Mouse (Mus musculus): Measurements from ENCODE around the gene Map3k14. TPM values are rescaled to one million over a fixed set of nuclear protein-coding genes. Genes with fewer than 3 reads are reported as not detected.

Map3k14 gene
- polyA plus RNA-seq, 1 experiment from 2014 or later, result 4.0 TPM

DNA sequence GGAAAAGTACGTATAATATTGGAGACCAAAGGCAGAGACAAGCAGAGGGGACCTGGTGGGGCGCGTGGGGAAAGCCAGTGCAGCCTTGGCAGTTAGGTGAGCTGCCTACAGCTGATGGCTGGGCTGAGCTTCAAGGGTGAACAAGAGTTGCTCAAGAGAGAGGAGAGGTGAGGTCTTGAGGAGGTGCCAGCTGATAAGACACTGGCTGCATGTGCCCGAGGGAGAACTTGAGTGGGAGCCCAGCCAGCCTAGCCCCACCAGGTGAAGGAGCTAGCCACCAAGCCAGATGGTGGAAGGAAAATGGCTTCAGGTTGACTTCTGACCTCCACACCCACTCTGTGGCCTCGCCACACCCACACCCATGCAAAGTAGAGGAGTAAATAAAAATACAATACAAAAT is 14.9 kb downstream of the Map3k14 start:
- 88% methylated on average over 5 of the region's 5 CpGs for WGBS
- H3K4me3 ChIP-seq, result no peak overlapping the region
- H3K27me3 ChIP-seq (ENCODE audit: poor library complexity, severe bottlenecking), result no peaks in the 10 kb centered on the region
- H3K9me3 ChIP-seq, result no peaks in the 10 kb centered on the region
- DNase-seq (ENCODE audit: extremely low spot score, low spot score), result no peak
- no peaks in the 10 kb centered on the region for H3K36me3 ChIP-seq (replicated peaks)
- no peak overlapping the region for H3K27ac ChIP-seq
- peaks cover 27% of the 10 kb centered on the region for H3K4me1 ChIP-seq

DNA sequence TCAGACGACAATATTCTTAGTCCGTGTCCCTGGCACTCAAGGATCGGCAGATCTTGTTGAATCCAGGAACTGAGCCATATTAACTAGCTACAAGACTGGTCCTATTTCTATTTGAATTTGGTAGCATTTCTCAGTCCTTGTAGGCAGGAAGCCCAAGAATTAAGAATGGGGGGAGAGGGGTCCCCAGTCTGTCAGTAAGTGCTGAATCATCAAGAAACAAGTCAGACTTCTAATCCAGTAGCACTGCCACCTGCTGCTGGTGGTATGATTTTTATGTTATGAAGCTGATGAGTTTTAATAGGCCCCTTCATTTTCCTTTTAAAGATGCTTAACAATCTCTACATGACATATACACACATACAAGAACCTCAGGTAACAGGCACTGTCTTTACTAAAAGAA is 16.9 kb downstream of the Map3k14 start:
- Histone ChIP-seq H3K27ac (no peak overlapping the region), H3K4me3 (no peak overlapping the region), H3K9me3 (no peaks in the 10 kb centered on the region), H3K27me3 (ENCODE audit: poor library complexity, severe bottlenecking) (no peaks in the 10 kb centered on the region), H3K4me1 (peaks cover 35% of the 10 kb centered on the region), H3K36me3 (replicated peaks) (no peaks in the 10 kb centered on the region)
- WGBS, result 95% methylated on average over 3 of the region's 3 CpGs
- DNase-seq (ENCODE audit: extremely low spot score, low spot score), result no peak

DNA sequence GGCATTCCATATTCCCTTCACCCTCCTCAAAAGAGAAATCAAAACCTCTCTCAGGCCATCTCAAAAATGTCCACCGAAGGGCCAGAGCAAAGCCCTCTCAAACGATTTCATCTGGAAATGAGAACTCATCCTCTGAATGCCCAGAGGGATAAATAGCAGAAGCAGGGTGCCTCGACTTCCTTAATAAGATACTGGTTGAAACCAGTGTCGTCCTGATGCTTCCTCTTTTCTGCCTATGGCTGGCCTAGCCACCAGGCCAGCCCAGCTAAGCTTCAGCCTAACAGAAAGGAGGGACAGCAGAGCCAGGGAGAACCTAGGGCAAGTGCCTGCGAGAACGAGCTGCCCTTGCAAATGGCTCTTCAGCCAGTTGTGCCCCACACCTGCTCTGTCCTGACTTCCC is 17.8 kb downstream of the Map3k14 start:
- no peak overlapping the region for H3K4me3 ChIP-seq
- H3K9me3 ChIP-seq, result no peaks in the 10 kb centered on the region
- no peak overlapping the region for H3K27ac ChIP-seq
- no peaks in the 10 kb centered on the region for H3K36me3 ChIP-seq (replicated peaks)
- H3K27me3 ChIP-seq (ENCODE audit: poor library complexity, severe bottlenecking), result no peaks in the 10 kb centered on the region
- DNase-seq (ENCODE audit: extremely low spot score, low spot score), result no peak
- H3K4me1 ChIP-seq, result peaks cover 35% of the 10 kb centered on the region
- 69% methylated on average over 6 of the region's 6 CpGs for WGBS

DNA sequence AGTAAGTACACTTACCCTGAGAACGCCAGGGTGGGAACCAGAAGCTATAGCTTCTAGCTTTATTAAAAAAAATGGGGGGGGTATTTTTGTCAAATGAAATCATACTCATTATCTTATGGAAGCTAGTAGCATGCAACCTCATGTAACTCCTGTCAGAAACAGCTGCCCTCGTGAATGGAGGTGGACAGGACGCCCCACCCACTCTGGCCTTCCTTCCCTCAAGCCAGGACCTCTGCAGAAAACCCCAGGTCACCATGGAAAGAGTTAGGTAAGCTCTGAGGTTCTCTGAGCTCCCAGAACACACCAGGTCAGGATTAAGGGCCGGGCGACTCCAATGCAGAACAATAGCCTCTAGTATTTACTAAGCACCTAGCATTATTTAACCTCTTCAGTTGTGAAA is 18.4 kb downstream of the Map3k14 start:
- 55% methylated on average over 5 of the region's 5 CpGs for WGBS
- no peaks in the 10 kb centered on the region for H3K27me3 ChIP-seq (ENCODE audit: poor library complexity, severe bottlenecking)
- no peaks in the 10 kb centered on the region for H3K36me3 ChIP-seq (replicated peaks)
- H3K4me3 ChIP-seq, result no peak overlapping the region
- H3K27ac ChIP-seq, result no peak overlapping the region
- no peaks in the 10 kb centered on the region for H3K9me3 ChIP-seq
- no peak for DNase-seq (ENCODE audit: extremely low spot score, low spot score)
- H3K4me1 ChIP-seq, result peaks cover 35% of the 10 kb centered on the region

DNA sequence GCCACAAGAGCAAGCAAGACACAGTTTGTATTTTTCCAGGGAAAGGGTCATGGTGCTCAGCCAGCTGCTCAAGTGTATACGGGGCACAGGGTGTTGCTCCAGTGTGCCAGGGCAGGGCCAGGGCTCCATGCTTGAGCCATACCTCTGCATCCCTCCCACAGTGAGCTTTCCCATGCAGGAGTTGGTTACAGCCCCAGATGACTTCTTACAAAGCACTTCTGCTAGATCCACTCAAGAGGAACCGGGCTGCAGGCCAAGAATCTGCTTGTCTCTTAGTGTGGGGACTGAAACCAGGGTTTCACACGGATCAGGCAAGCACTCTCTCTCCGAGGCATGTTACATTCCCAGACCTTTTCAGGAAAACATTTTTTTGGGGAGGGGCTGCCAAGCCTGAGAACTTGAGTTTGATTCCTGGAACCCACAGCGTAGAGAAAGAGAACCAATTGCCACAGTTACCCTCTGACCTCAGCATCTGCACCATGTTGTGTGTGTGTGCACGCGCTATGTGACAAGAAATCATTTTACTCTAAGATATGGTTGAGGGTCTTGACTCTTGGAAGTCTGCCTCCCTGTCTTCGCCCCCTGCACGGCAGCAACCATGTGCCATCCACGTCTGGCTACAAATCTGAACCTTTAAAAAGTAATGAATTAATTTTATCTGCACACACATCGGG is 19.6 kb downstream of the Map3k14 start:
- no peaks in the 10 kb centered on the region for H3K9me3 ChIP-seq
- no peak for DNase-seq (ENCODE audit: extremely low spot score, low spot score)
- no peak overlapping the region for H3K4me3 ChIP-seq
- H3K36me3 ChIP-seq (replicated peaks), result peaks cover 3% of the 10 kb centered on the region; the same call in 1 of the 2 replicates
- H3K4me1 ChIP-seq, result peaks cover 35% of the 10 kb centered on the region
- 86% methylated on average over 11 of the region's 11 CpGs for WGBS
- no peaks in the 10 kb centered on the region for H3K27me3 ChIP-seq (ENCODE audit: poor library complexity, severe bottlenecking)
- H3K27ac ChIP-seq, result 0 out of 2 replicates have a peak overlapping the region, but pooled peaks have one; percentile 5

DNA sequence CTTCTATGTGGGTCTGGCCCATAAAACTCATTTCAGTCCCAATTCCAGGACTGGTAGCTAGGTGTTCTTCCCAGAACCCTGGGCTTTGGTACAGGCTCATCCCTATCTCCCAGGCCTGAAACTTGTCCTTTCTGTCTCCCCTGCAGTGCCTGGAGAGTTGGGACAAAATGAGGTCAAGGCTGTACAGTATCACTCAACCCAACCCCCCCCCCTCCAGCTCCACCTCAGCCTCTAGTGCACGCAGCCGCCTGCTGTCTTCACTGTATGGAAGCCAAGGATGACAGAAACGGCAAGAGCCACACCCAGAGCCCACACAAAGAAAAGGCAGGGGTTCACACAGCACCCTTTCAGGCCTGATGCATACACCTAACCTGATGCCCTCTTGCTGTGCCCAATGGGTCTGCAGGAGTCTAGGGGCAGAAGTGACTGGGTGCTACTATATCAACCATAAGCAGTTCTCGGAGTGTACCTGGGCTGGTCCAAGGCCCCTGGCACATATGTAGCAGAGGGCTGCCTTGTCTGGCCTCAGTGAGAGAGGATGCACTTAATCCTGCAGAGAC is 20.5 kb downstream of the Map3k14 start:
- no peaks in the 10 kb centered on the region for H3K9me3 ChIP-seq
- H3K27ac ChIP-seq, result no peak overlapping the region
- peaks cover 7% of the 10 kb centered on the region for H3K36me3 ChIP-seq (replicated peaks)
- H3K27me3 ChIP-seq (ENCODE audit: poor library complexity, severe bottlenecking), result no peaks in the 10 kb centered on the region
- no peak for DNase-seq (ENCODE audit: extremely low spot score, low spot score)
- no peak overlapping the region for H3K4me3 ChIP-seq
- 89% methylated on average over 4 of the region's 4 CpGs for WGBS
- peaks cover 39% of the 10 kb centered on the region for H3K4me1 ChIP-seq

DNA sequence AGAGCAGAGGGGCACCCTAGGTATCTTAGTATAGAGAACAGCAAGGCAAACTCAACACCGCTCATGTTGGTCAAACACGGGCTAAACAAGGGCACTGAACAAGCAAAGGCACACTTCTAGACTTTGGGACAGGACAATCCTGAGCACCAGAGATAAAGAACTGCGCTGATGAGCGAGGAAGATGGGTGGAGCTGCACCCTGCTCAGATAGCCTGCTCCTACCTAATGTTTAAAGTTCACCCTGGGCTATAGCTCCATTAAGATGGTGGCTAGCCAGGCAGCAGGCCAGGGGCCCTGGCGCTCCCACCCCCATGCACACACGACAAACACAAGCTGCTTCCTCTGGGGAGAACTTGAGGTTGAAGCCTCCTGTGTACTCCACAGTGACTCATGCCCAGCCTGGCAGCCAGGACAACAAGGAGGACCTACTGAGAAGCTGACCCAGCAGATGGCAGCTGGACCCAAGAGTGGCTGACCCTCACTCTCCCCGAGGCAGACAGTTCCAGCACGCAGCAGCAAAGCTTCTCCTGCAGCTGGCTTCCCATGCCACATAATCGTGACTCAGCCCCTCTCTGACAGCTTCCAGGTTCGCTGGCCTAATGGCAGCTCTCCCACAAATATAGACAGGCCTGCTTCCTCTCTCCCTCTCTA is 21.1 kb downstream of the Map3k14 start:
- no peaks in the 10 kb centered on the region for H3K9me3 ChIP-seq
- H3K4me1 ChIP-seq, result peaks cover 43% of the 10 kb centered on the region
- H3K36me3 ChIP-seq (replicated peaks), result peaks cover 9% of the 10 kb centered on the region
- WGBS, result 81% methylated on average over 10 of the region's 10 CpGs
- no peaks in the 10 kb centered on the region for H3K27me3 ChIP-seq (ENCODE audit: poor library complexity, severe bottlenecking)
- DNase-seq (ENCODE audit: extremely low spot score, low spot score), result no peak
- no peak overlapping the region for H3K27ac ChIP-seq
- H3K4me3 ChIP-seq, result no peak overlapping the region

DNA sequence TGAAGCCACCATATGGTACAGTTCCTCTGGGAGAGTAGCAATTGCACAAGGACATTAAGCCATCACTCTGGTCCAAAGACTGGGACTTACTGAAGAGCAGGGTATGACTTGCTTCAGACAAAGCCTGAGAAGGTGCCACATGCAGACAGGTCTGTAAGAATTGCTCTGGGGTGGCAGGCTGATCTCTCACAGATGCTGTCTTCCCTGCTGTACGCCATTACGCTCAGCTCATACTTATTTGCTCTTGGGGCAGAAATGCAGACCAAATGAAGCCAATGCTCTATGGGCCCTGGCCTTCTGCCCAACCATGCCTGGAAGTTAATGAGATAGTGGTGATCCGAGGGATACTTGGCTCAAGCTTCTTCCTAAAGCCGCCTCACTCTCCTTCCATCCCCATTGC is 22.4 kb downstream of the Map3k14 start:
- H3K36me3 ChIP-seq (replicated peaks), result peaks cover 22% of the 10 kb centered on the region
- H3K4me1 ChIP-seq, result peaks cover 44% of the 10 kb centered on the region
- H3K9me3 ChIP-seq, result no peaks in the 10 kb centered on the region
- whole genome bisulfite sequencing, result 95% methylated on average over 4 of the region's 4 CpGs
- no peak for DNase-seq (ENCODE audit: extremely low spot score, low spot score)
- H3K4me3 ChIP-seq, result no peak overlapping the region
- H3K27me3 ChIP-seq (ENCODE audit: poor library complexity, severe bottlenecking), result no peaks in the 10 kb centered on the region
- no peak overlapping the region for H3K27ac ChIP-seq

DNA sequence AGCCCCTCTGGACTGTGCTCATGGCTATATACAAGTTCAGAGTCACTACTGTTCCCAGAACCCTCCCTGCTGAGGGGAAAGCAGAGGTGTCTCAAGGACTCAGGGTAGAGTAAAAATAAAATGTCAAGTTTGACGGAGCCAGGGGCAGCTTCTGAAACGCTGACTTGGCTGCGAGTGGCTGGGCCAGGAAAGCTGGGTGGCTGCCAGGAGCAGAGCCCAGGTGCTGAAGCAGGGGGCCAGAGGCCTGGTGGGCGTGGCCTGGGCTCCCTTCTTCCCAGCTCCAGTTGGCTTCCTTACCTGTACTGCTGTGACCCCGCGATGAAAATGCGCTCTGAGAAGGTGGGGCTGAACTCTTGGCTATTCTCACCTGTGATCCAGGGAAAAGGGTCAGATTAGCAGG is 26.5 kb downstream of the Map3k14 start:
- DNase-seq (ENCODE audit: extremely low spot score, low spot score), result no peak
- Histone ChIP-seq H3K4me1 (0 out of 2 replicates have a peak, but pooled peaks cover 12% of the 10 kb centered on the region), H3K9me3 (no peaks in the 10 kb centered on the region), H3K4me3 (no peak overlapping the region), H3K27me3 (ENCODE audit: poor library complexity, severe bottlenecking) (no peaks in the 10 kb centered on the region), H3K36me3 (replicated peaks) (peaks cover 62% of the 10 kb centered on the region), H3K27ac (no peak overlapping the region)
- WGBS, result 63% methylated on average over 7 of the region's 7 CpGs

DNA sequence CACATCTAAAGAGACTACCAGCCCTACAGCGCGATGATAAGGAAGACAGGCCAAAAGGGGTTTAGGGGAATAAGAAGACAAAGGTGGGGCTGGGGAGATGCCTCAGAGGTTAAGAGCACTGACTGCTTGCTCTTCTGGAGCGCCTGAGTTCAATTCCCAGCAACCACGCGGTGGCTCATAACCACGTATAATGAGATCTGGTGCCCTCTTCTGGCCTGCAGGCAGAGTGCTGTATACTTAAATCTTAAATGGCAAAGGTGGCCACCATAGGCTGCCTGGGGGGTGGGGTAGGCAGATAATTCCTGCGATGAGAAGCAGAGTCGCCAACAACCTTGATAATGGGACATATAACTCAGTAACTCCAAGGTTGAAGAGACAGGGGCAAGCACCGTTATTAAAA is 29.5 kb downstream of the Map3k14 start:
- 73% methylated on average over 9 of the region's 9 CpGs for WGBS

DNA sequence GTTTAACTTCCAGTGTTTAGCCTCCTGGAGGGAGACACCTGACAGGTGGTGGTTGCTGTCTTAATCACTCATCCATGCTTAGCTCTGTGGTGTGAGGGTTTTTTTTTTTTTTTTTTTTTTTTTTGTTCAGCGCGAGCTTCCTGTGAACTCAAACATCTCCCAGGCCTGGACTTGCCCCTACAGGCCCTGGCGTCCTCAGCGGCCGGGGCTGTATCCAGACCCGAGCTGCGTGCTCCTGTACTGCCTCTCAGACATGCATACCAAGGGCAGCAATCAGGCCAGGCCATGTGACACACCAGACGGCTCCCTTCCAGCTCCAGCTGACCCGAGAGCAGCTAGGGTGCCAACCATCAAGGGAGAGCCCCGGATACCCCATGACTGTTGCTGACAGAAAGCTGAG is 30.4 kb downstream of the Map3k14 start:
- Histone ChIP-seq H3K4me1 (peaks cover 19% of the 10 kb centered on the region; the same call in 1 of the 2 replicates), H3K27ac (no peak overlapping the region), H3K9me3 (no peaks in the 10 kb centered on the region), H3K36me3 (replicated peaks) (peaks cover 58% of the 10 kb centered on the region), H3K27me3 (ENCODE audit: poor library complexity, severe bottlenecking) (no peaks in the 10 kb centered on the region), H3K4me3 (no peak overlapping the region)
- WGBS, result 93% methylated on average over 10 of the region's 10 CpGs
- no peak for DNase-seq (ENCODE audit: extremely low spot score, low spot score)

More for the DNA sequence above, 29.5 kb downstream of the Map3k14 start:
- H3K9me3 ChIP-seq, result no peaks in the 10 kb centered on the region
- no peak overlapping the region for H3K4me3 ChIP-seq
- H3K27me3 ChIP-seq (ENCODE audit: poor library complexity, severe bottlenecking), result no peaks in the 10 kb centered on the region
- no peak overlapping the region for H3K27ac ChIP-seq
- peaks cover 62% of the 10 kb centered on the region for H3K36me3 ChIP-seq (replicated peaks)
- DNase-seq (ENCODE audit: extremely low spot score, low spot score), result no peak
- peaks cover 22% of the 10 kb centered on the region; the same call in 1 of the 2 replicates for H3K4me1 ChIP-seq

DNA sequence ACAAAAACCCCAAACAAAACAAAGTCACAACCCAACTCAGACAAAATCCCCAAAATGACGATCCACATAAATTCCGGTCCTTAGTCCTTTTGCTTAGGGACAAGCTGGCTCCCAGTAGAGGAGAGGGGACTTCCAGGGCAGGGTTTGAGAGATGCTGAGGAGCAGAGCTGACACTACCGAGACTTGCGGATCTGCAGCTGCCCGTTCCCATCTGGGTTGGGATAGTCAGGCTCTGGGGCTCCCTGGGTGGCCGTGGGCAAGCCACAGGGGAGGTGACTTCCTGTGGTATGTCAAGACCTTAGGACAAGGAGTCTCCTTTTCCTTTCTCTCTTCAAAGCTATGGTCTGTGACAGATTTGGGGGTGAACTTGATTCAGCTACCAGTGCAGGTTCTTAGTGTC is 30.8 kb downstream of the Map3k14 start:
- Histone ChIP-seq H3K4me1 (peaks cover 14% of the 10 kb centered on the region; the same call in 1 of the 2 replicates), H3K27ac (no peak overlapping the region), H3K27me3 (ENCODE audit: poor library complexity, severe bottlenecking) (no peaks in the 10 kb centered on the region), H3K36me3 (replicated peaks) (peaks cover 61% of the 10 kb centered on the region), H3K9me3 (no peaks in the 10 kb centered on the region), H3K4me3 (no peak overlapping the region)
- no peak for DNase-seq (ENCODE audit: extremely low spot score, low spot score)
- WGBS, result 77% methylated on average over 6 of the region's 6 CpGs

DNA sequence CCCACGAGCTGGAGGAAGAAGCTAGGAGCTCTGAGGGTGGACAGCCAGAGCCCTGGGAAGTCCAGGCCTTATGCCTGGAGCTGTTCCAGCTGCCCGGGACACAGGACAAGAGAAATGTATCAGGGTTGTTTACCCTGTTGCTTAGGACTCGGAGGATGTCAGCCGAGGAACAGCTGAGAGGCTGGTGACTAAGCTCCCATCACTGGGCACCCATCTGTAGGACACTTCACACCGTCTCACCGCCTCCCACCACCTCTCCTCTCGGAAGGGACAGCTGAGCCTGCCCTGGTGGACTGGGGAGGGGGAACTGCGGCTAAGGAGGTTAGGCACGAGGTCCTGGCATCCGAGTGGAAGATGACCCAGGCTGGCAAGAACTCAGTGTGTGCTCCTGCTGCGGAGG is 31.6 kb downstream of the Map3k14 start:
- no peak overlapping the region for H3K4me3 ChIP-seq
- no peaks in the 10 kb centered on the region for H3K9me3 ChIP-seq
- H3K27me3 ChIP-seq (ENCODE audit: poor library complexity, severe bottlenecking), result no peaks in the 10 kb centered on the region
- peaks cover 11% of the 10 kb centered on the region; the same call in 1 of the 2 replicates for H3K4me1 ChIP-seq
- WGBS, result 81% methylated on average over 11 of the region's 11 CpGs
- peaks cover 63% of the 10 kb centered on the region for H3K36me3 ChIP-seq (replicated peaks)
- H3K27ac ChIP-seq, result no peak overlapping the region
- no peak for DNase-seq (ENCODE audit: extremely low spot score, low spot score)
